In the genomic region with DNA sequence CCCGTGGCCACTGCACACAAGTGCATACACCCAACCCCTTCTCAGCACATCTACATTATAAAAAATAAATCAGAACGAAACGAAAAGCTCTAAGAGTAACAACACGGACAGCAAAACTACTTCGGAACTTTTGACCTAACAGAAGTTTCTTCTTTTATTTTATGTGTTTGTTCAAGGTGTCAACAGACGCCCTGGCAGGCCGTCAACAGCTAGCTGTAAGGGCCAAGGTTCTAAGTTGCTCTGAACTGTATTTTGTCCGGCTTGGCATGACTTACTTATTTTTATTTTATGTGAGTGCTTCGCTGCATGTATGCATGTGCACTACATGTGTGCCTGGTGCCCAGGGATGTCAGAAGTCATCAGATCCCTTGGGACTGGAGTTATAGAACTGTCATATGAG, we compare ENCODE assay signal across 22 mouse cellular contexts.
"Had no signal": no experiment of that assay in that cellular context is flagged by ENCODE, and none has a peak within 500 bp of the region (broad histone marks: within the 10 kb centered on the region; RNA-seq: fewer than 3 reads in every experiment).

No protein-coding gene starts in this region.

- H3K4me3 ChIP-seq: heart, adult 2 months; heart, embryonic 13.5 days; heart, embryonic 15.5 days; hindbrain, embryonic 13.5 days; hindbrain, embryonic 15.5 days; limb, embryonic 13.5 days; limb, embryonic 15.5 days; liver, embryonic 12.5 days had no signal

- H3K27ac ChIP-seq: heart, adult 2 months; heart, embryonic 13.5 days; heart, embryonic 15.5 days; hindbrain, embryonic 13.5 days; hindbrain, embryonic 15.5 days; hindbrain, postnatal 0 days; limb, embryonic 13.5 days; limb, embryonic 15.5 days; liver, embryonic 12.5 days had no signal

- H3K9me3 ChIP-seq: heart, embryonic 13.5 days; heart, embryonic 15.5 days; hindbrain, embryonic 13.5 days; hindbrain, embryonic 15.5 days; limb, embryonic 13.5 days; limb, embryonic 15.5 days; liver, embryonic 12.5 days had no signal

- ATAC-seq: hindbrain, postnatal 0 days; intestine, embryonic 16.5 days; liver, embryonic 12.5 days had no signal

- H3K4me1 ChIP-seq: heart, embryonic 13.5 days; hindbrain, embryonic 13.5 days; hindbrain, embryonic 15.5 days; limb, embryonic 13.5 days; limb, embryonic 15.5 days; liver, embryonic 12.5 days had no signal

- DNase-seq: gastrocnemius, postnatal 14 days; gastrocnemius, postnatal 36 days; heart, adult 11 months; heart, adult 2 months; heart, postnatal 14 days; heart, postnatal 36 days; kidney, adult 11 months; kidney, adult 8-10 months; kidney, postnatal 10 days; layer of hippocampus, adult 9-11 months; layer of hippocampus, postnatal 36 days; left cerebral cortex, postnatal 4 days had no signal

- H3K9ac ChIP-seq: heart, embryonic 13.5 days; heart, embryonic 15.5 days; hindbrain, embryonic 13.5 days; hindbrain, embryonic 15.5 days; limb, embryonic 13.5 days; limb, embryonic 15.5 days; liver, embryonic 12.5 days had no signal

- H3K4me2 ChIP-seq: heart, embryonic 11.5 days; heart, embryonic 13.5 days; heart, embryonic 15.5 days; hindbrain, embryonic 13.5 days; hindbrain, embryonic 15.5 days; limb, embryonic 13.5 days; limb, embryonic 15.5 days; liver, embryonic 12.5 days had no signal

- H3K27me3 ChIP-seq: heart, embryonic 13.5 days; heart, embryonic 15.5 days; hindbrain, embryonic 13.5 days; hindbrain, embryonic 15.5 days; limb, embryonic 13.5 days; limb, embryonic 15.5 days had no signal

- H3K36me3 ChIP-seq: heart, embryonic 13.5 days; heart, embryonic 15.5 days; hindbrain, embryonic 13.5 days; hindbrain, embryonic 15.5 days; limb, embryonic 13.5 days; limb, embryonic 15.5 days; liver, embryonic 12.5 days had no signal
